Mouse (Mus musculus) hindbrain, embryonic 16.5 days (tissue): ENCODE data around the gene Amigo3. TPM values are rescaled to one million over a fixed set of nuclear protein-coding genes. Genes with fewer than 3 reads are reported as not detected.
A peak's percentile ranks its signal among the peaks of the same experiment; 100 is the strongest.

ENCODE experiments used
- ATAC-seq: fragments of 200-750 bp; cut with Nextera tagmentation; 2 replicates; pipeline ENCODE4 v1.8.0; 2017; ENCODE audit warnings: moderate TSS enrichment, moderate library complexity
- H3K27ac ChIP-seq: fragments of 300-500 bp; sonication (generic); 2 replicates; pipeline ENCODE4 v1.5.1; 2014; ENCODE audit warnings: low read depth, mild to moderate bottlenecking, control low read depth, low read length, moderate library complexity
- H3K27me3 ChIP-seq: fragments of 300-500 bp; sonication (generic); replicated peaks from 2 replicates; pipeline ENCODE4 v1.6.1; 2014; ENCODE audit warnings: low read length; ENCODE audit not compliant: control insufficient read depth, insufficient read depth
- H3K36me3 ChIP-seq: fragments of 300-500 bp; sonication (generic); 2 replicates; pipeline ENCODE4 v1.6.1; 2014; ENCODE audit warnings: mild to moderate bottlenecking, low read length, moderate library complexity, mixed read lengths; ENCODE audit not compliant: control insufficient read depth, insufficient read depth
- H3K4me1 ChIP-seq: fragments of 300-500 bp; sonication (generic); 2 replicates; pipeline ENCODE4 v1.6.1; 2014; ENCODE audit warnings: low read depth, low read length; ENCODE audit not compliant: control insufficient read depth, insufficient read depth
- H3K4me2 ChIP-seq: fragments of 300-500 bp; sonication (generic); 2 replicates; pipeline ENCODE4 v1.6.1; 2014; ENCODE audit warnings: mild to moderate bottlenecking, low read length, control low read depth, moderate library complexity
- H3K4me3 ChIP-seq: fragments of 300-500 bp; sonication (generic); 2 replicates; pipeline ENCODE4 v1.5.1; 2014; ENCODE audit warnings: mild to moderate bottlenecking, low read length, control low read depth, moderate library complexity
- H3K9ac ChIP-seq: fragments of 300-500 bp; sonication (generic); 2 replicates; pipeline ENCODE4 v1.6.1; 2014; ENCODE audit warnings: low read depth, mild to moderate bottlenecking, control low read depth, low read length, moderate library complexity
- H3K9me3 ChIP-seq: fragments of 300-500 bp; sonication (generic); 2 replicates; pipeline ENCODE4 v1.6.1; 2014; ENCODE audit warnings: mild to moderate bottlenecking, low read length, moderate library complexity; ENCODE audit not compliant: control insufficient read depth
- WGBS: fragments of 180-500 bp; shearing (Covaris S2); extraction: QIAGEN DNeasy Blood & Tissue Kit; methylation state at CpG from one replicate; pipeline ENCODE4 v1.1.7; 2014; 5-methylcytosine and 5-hydroxymethylcytosine counted together
- polyA plus RNA-seq: library from polyadenylated mRNA; unstranded; fragments of >200 nt; fragmentation: Nextera tagmentation; extraction: Ambion mirVana; gene quantifications from 2 replicates; pipeline ENCODE4 v1.2.1, GENCODE M21; 2015

Gene Amigo3
- polyA plus RNA-seq, 1 experiment from 2014 or later: 2.1 TPM

DNA sequence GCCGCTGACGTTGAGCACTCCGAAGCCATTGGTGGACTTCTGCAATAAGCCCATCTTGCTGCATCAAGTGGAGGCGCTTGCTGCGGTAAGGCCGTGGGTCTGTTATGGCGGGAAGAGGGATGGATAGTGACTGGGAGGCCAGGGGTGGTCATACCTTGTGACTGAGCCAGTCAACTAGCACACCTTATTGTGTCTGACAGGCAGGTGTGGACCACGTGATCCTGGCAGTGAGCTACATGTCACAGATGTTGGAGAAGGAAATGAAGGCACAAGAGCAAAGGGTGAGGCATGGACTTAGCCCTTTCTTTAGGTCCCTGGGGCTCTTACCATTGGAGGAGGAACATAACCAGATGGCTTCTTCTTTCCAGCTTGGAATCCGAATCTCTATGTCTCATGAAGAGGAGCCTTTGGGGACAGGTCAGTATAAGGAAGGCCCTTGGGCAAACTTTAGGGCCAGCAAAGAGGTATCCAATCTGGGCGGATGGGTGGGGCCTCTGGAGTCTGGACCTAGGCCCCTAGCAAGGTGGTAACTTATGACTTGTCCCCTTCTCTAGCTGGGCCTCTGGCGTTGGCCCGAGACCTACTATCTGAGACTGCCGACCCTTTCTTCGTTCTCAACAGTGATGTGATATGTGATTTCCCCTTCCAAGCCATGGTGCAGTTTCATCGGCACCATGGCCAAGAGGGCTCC, 3.3 kb upstream of the Amigo3 start:
- WGBS: 42% methylated on average over 15 of the region's 15 CpGs
- peak overlapping the region; percentile 75 for H3K9ac ChIP-seq
- H3K4me2 ChIP-seq: peak overlapping the region; percentile 91
- H3K27me3 ChIP-seq: no peaks in the 10 kb centered on the region
- ATAC-seq: no peak; the same call in 1 of the 2 replicates
- peak overlapping the region; percentile 71 for H3K27ac ChIP-seq
- H3K4me1 ChIP-seq: peaks cover 21% of the 10 kb centered on the region
- H3K4me3 ChIP-seq: peak overlapping the region; percentile 72
- peaks cover 33% of the 10 kb centered on the region for H3K36me3 ChIP-seq
- H3K9me3 ChIP-seq: no peaks in the 10 kb centered on the region

DNA sequence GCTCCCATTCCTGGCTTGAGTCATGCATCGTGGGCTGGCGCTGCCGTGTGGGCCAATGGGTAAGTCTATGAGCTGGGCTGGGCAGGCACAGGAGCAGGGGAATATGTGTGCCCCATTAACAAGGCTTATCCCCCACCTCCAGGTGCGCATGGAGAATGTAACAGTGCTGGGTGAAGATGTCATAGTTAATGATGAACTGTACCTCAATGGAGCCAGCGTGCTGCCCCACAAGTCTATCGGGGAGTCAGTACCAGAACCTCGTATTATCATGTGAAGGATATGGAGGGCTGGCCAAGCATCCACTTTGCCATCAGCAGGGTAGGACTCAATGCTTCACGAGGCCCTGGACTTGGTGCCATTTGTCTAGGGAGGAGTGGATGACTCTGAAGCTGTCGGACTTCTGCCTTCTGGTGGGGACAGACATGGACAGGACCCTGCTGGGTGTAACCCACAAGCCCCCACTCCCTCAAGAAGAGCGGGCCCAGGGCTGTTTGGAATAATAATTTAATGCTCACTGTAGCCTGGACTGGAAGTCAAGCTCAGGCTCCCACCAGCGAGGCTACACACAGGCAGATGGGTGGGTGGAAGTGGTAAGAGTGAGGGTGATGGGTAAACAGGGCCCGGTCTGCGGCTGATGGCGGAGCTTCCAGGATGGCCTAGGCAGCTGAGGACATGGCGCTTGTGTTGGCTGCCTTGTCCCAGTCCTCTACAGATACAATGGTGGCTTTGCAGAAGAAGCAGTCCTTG, 1.6 kb upstream of the Amigo3 start:
- Histone ChIP-seq H3K27ac (no peak overlapping the region), H3K27me3 (no peaks in the 10 kb centered on the region), H3K9ac (no peak overlapping the region), H3K4me3 (no peak overlapping the region), H3K4me1 (peaks cover 21% of the 10 kb centered on the region), H3K4me2 (no peak overlapping the region), H3K36me3 (peaks cover 18% of the 10 kb centered on the region), H3K9me3 (no peaks in the 10 kb centered on the region)
- WGBS: 94% methylated on average over 15 of the region's 15 CpGs
- ATAC-seq: no peak

DNA sequence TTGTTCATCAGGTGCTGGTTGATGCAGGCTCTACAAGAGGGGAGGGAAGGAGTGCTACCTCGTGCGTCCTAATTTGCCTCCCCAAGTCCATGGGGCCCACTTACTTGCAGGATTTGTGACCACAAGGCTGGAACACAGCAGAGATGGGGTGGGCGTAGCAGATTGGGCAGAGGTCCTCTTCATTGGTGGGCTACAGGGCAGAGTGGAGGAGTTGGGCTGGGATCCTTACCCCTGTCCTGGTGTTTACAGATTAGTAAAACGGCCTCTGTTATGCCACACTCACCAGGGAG, 1.1 kb upstream of the Amigo3 start:
- ATAC-seq: no peak
- Histone ChIP-seq H3K4me1 (peaks cover 21% of the 10 kb centered on the region), H3K27me3 (no peaks in the 10 kb centered on the region), H3K9ac (no peak overlapping the region), H3K4me2 (no peak overlapping the region), H3K9me3 (no peaks in the 10 kb centered on the region), H3K36me3 (peaks cover 13% of the 10 kb centered on the region), H3K27ac (no peak overlapping the region), H3K4me3 (no peak overlapping the region)
- WGBS: 85% methylated on average over 4 of the region's 4 CpGs

DNA sequence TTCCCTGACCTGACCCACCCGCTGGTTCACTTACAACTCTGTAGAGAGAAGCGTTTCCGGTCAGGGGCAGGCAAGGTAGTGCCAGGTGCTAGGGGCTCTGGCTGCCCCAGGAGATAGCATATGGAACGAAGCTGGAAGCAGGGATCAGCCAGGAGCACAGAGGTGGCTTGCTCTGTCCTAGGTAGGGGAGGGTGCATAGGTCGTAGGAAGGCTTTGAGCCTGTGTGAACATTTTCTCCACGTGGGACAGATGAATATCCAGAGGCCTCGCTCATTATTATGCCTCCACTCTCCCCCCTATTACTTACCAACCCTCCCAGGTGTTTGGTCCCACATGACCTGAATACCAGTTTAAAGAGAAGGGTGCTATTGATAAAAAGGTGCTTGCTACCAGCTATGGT, 548 bp upstream of the Amigo3 start:
- peaks cover 21% of the 10 kb centered on the region for H3K4me1 ChIP-seq
- H3K36me3 ChIP-seq: peaks cover 10% of the 10 kb centered on the region

DNA sequence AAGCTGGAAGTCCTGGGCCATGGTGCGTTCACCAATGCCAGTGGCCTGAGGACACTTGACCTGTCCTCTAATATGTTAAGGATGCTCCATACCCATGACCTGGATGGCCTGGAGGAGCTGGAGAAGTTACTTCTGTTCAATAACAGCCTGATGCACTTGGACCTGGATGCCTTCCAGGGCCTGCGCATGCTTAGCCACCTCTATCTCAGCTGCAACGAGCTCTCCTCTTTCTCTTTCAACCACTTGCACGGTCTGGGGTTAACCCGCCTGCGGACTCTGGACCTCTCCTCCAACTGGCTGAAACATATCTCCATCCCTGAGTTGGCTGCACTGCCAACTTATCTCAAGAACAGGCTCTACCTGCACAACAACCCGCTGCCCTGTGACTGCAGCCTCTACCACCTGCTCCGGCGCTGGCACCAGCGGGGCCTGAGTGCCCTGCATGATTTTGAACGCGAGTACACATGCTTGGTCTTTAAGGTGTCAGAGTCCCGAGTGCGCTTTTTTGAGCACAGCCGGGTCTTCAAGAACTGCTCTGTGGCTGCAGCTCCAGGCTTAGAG, 786 bp downstream of the Amigo3 start:
- no peak for ATAC-seq
- H3K9ac ChIP-seq: no peak overlapping the region
- H3K4me3 ChIP-seq: no peak overlapping the region
- no peak overlapping the region for H3K4me2 ChIP-seq
- WGBS: 92% methylated on average over 15 of the region's 15 CpGs
- peaks cover 13% of the 10 kb centered on the region for H3K4me1 ChIP-seq
- H3K9me3 ChIP-seq: no peaks in the 10 kb centered on the region
- H3K27me3 ChIP-seq: no peaks in the 10 kb centered on the region
- H3K36me3 ChIP-seq: peaks cover 15% of the 10 kb centered on the region
- no peak overlapping the region for H3K27ac ChIP-seq

More for the DNA sequence above, 548 bp upstream of the Amigo3 start:
- no peak overlapping the region for H3K4me3 ChIP-seq
- no peaks in the 10 kb centered on the region for H3K27me3 ChIP-seq
- no peak overlapping the region for H3K9ac ChIP-seq
- WGBS: 73% methylated on average over 7 of the region's 7 CpGs
- no peaks in the 10 kb centered on the region for H3K9me3 ChIP-seq
- no peak overlapping the region; the same call in 1 of the 2 replicates for H3K27ac ChIP-seq
- no peak overlapping the region for H3K4me2 ChIP-seq
- no peak for ATAC-seq

DNA sequence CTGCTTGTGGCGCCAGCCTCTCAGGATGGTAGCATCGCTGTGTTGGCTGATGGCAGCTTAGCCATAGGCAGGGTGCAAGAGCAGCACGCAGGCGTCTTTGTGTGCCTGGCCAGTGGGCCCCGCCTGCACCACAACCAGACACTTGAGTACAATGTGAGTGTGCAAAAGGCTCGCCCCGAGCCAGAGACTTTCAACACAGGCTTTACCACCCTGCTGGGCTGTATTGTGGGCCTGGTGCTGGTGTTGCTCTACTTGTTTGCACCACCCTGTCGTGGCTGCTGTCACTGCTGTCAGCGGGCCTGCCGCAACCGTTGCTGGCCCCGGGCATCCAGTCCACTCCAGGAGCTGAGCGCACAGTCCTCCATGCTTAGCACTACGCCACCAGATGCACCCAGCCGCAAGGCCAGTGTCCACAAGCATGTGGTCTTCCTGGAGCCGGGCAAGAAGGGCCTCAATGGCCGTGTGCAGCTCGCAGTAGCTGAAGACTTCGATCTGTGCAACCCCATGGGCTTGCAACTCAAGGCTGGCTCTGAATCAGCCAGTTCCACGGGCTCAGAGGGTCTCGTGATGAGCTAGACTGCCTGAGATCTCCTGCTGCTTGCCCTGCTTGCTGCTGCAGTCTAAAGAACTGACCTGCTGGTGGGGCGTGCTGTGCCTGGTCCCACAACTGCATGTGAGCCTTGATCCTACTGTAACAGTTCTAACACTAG, 1.5 kb downstream of the Amigo3 start:
- no peak for ATAC-seq
- peaks cover 21% of the 10 kb centered on the region for H3K36me3 ChIP-seq

DNA sequence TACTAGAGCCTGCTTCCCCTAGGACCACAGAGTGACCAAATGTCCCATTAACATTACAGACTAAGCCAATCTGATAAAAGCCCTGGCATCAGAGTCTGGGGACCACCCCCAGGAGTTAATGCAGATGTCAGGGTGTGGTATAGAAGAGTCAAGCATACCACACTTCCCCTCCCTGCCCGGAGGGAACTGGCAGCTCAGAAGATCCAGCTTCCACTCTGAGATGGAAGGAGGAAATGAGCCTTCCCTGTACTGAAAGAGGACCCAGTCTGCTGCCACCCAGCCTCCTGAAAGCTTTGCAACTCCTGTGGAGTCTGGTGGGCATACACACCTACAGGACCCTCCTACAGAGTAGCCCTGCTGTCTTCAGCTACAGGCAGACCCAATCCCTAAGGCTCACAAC, 2.1 kb downstream of the Amigo3 start:
- 89% methylated on average over 1 of the region's 1 CpGs for WGBS
- peaks cover 24% of the 10 kb centered on the region for H3K36me3 ChIP-seq

More for the DNA sequence above, 1.5 kb downstream of the Amigo3 start:
- Histone ChIP-seq H3K9me3 (no peaks in the 10 kb centered on the region), H3K4me3 (no peak overlapping the region), H3K27ac (no peak overlapping the region), H3K9ac (no peak overlapping the region), H3K4me2 (no peak overlapping the region), H3K4me1 (peaks cover 12% of the 10 kb centered on the region), H3K27me3 (no peaks in the 10 kb centered on the region)
- 89% methylated on average over 22 of the region's 22 CpGs for WGBS

DNA sequence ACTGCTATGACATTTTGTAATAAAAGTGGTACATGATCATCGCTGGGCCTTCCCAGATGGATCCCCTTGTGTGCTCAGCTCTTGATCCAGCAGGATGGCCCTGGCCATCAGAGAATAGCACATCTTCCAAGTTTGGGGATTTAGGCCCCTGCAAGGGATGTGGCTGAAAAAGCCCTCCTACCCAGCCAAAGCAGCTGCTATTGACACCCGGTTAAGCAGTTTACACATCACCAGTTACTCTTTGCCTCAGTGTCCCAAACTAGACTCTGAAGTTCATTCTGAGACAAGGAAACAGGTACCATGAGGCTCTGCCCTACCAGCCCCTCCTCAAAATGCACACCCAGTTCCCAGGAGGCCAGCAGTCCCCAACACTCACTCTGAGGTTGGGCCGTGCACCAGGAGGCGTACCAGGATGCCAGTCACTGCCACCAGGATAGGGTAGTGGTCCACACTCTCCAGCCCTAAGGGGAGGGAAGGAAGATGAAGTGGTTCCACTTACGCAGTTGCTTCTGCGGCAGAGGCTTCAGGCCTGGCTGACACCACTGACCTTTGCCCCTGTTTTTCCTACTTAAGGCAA, 2.8 kb downstream of the Amigo3 start:
- Histone ChIP-seq H3K27me3 (no peaks in the 10 kb centered on the region), H3K36me3 (peaks cover 26% of the 10 kb centered on the region), H3K4me1 (peaks cover 5% of the 10 kb centered on the region; the same call in 1 of the 2 replicates), H3K9ac (no peak overlapping the region), H3K4me3 (no peak overlapping the region), H3K27ac (no peak overlapping the region), H3K4me2 (no peak overlapping the region), H3K9me3 (no peaks in the 10 kb centered on the region)
- WGBS: 85% methylated on average over 6 of the region's 6 CpGs
- no peak for ATAC-seq

More for the DNA sequence above, 2.1 kb downstream of the Amigo3 start:
- Histone ChIP-seq H3K27ac (no peak overlapping the region), H3K27me3 (no peaks in the 10 kb centered on the region), H3K9me3 (no peaks in the 10 kb centered on the region), H3K4me2 (no peak overlapping the region), H3K4me3 (no peak overlapping the region), H3K9ac (no peak overlapping the region), H3K4me1 (peaks cover 7% of the 10 kb centered on the region)
- no peak for ATAC-seq
